Mouse (Mus musculus): ENCODE measurements at regions not wholly inside any gene's neighbourhood (a gene's known extent, or its start where the extent isn't known, plus 50 kb on each side); places are given as distances from the start of the nearest gene placed in this dataset.

DNA sequence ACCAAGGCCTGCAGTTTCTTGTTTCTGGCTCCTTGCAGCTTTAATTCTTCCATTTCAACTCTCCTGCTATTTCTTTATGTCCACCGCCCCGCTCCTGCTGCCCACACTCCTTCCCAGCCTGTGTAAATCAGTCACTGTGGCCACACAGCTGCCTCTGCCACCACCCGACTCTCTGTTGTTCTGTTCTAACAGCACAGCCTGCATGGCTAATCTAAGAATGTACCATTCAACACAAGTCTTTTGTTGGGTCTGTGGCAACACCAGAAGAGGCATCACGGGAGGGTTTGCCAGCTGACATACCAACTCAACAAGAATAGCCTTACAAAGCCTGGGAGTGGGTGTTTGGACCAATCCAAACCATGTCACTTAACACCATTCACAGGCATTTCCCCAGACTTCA, 264.9 kb upstream of the Pum3 start:
- no peak for DNase-seq (ENCODE audit: extremely low read depth, low read depth, low spot score)
- Histone ChIP-seq H3K79me2 (ENCODE audit: control insufficient read depth, insufficient read depth, low read length) (no peaks in the 10 kb centered on the region), H3K27me3 (ENCODE audit: control insufficient read depth, insufficient read depth, low read length) (no peaks in the 10 kb centered on the region), H3K4me3 (ENCODE audit: insufficient read depth, low read depth, low read length) (no peak overlapping the region), H3K27ac (replicated peaks; ENCODE audit: insufficient read depth, low read depth, low read length) (no peak overlapping the region), H3K36me3 (ENCODE audit: control insufficient read depth, insufficient read depth, low read length) (no peaks in the 10 kb centered on the region), H3K4me1 (ENCODE audit: control insufficient read depth, insufficient read depth, low read length) (no peaks in the 10 kb centered on the region), H3K9ac (ENCODE audit: low read depth, low read length) (no peak overlapping the region)
- WGBS: 96% methylated on average over 4 of the region's 4 CpGs
- TF ChIP-seq CTCF (IDR thresholded peaks at IDR 0.05; ENCODE audit: low read depth, low read length) (no peak), POLR2A (IDR thresholded peaks at IDR 0.05; ENCODE audit: extremely low read depth, insufficient read depth, low read length) (no peak)

DNA sequence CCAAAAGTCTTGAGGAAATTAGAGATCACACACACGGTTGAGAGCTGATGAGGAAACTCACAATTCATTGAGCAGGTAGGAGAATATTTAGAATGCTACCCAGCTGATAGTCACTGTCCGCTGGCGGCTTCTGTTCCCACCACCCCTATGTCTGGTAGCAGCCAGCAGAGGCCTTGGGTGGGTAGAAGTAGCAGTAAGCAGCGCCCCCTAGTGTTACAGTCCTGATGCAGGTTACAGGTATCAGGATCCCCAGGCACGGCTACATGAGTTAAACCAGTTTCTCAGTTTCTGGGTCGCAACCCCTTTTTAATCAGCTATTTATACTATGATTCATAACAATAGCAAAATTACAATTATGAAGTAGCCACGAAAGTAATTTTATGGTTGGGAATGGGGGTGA, 264.1 kb upstream of the Pum3 start:
- WGBS: 80% methylated on average over 7 of the region's 7 CpGs
- no peaks in the 10 kb centered on the region for H3K36me3 ChIP-seq (ENCODE audit: control insufficient read depth, insufficient read depth, low read length)
- no peak overlapping the region for H3K4me3 ChIP-seq (ENCODE audit: insufficient read depth, low read depth, low read length)
- H3K79me2 ChIP-seq (ENCODE audit: control insufficient read depth, insufficient read depth, low read length): no peaks in the 10 kb centered on the region
- no peak for DNase-seq (ENCODE audit: extremely low read depth, low read depth, low spot score)
- H3K9ac ChIP-seq (ENCODE audit: low read depth, low read length): no peak overlapping the region
- H3K27ac ChIP-seq (replicated peaks; ENCODE audit: insufficient read depth, low read depth, low read length): no peak overlapping the region
- no peaks in the 10 kb centered on the region for H3K27me3 ChIP-seq (ENCODE audit: control insufficient read depth, insufficient read depth, low read length)
- H3K4me1 ChIP-seq (ENCODE audit: control insufficient read depth, insufficient read depth, low read length): no peaks in the 10 kb centered on the region
- TF ChIP-seq POLR2A (IDR thresholded peaks at IDR 0.05; ENCODE audit: extremely low read depth, insufficient read depth, low read length) (no peak), CTCF (IDR thresholded peaks at IDR 0.05; ENCODE audit: low read depth, low read length) (peak; percentile 36)

DNA sequence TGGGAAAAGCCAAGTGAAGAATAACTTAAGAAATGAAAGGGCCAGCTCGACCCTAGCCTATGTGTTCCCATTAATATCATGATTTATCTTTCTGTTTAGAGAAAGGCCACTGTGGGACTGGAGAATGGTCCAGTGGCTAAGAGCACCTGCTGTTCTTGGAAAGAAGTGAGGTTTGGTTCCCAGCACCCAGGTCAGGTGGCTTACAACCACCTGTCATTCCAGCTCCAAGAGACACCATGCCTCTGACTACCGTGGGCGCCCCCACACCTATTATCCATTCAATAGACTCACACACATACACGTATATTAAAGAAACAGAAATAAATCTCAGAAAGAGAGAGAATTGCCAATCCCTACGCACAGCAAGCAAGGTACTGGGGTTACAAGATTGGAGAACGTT, 263.3 kb upstream of the Pum3 start:
- no peak for TF ChIP-seq CTCF (IDR thresholded peaks at IDR 0.05; ENCODE audit: low read depth, low read length)
- no peak for TF ChIP-seq POLR2A (IDR thresholded peaks at IDR 0.05; ENCODE audit: extremely low read depth, insufficient read depth, low read length)
- Histone ChIP-seq H3K27me3 (ENCODE audit: control insufficient read depth, insufficient read depth, low read length) (no peaks in the 10 kb centered on the region), H3K9ac (ENCODE audit: low read depth, low read length) (no peak overlapping the region), H3K27ac (replicated peaks; ENCODE audit: insufficient read depth, low read depth, low read length) (no peak overlapping the region), H3K4me1 (ENCODE audit: control insufficient read depth, insufficient read depth, low read length) (no peaks in the 10 kb centered on the region), H3K4me3 (ENCODE audit: insufficient read depth, low read depth, low read length) (no peak overlapping the region), H3K79me2 (ENCODE audit: control insufficient read depth, insufficient read depth, low read length) (no peaks in the 10 kb centered on the region), H3K36me3 (ENCODE audit: control insufficient read depth, insufficient read depth, low read length) (no peaks in the 10 kb centered on the region)
- WGBS: 91% methylated on average over 6 of the region's 6 CpGs
- no peak for DNase-seq (ENCODE audit: extremely low read depth, low read depth, low spot score)

DNA sequence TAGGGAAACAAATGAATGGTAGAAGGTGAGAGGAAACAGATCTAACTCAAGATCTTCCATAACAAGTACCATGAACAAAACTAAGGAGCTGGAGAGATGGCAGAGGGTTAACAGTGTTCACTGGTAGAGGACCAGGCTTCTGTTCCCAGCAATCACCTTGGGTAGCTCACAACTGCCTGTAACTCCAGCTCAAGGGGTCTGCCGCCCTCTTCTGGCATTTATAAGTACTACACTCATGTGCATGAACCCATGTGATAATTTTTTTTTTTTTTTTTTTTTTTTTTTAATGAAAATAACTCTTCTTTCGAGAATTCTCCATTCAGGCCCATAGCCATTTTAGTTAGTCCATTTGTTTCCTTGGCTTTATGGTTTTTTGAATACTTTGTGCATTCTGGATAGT, 253.8 kb upstream of the Pum3 start:
- Histone ChIP-seq H3K79me2 (ENCODE audit: control insufficient read depth, insufficient read depth, low read length) (no peaks in the 10 kb centered on the region), H3K27ac (replicated peaks; ENCODE audit: insufficient read depth, low read depth, low read length) (no peak overlapping the region), H3K27me3 (ENCODE audit: control insufficient read depth, insufficient read depth, low read length) (no peaks in the 10 kb centered on the region), H3K4me1 (ENCODE audit: control insufficient read depth, insufficient read depth, low read length) (no peaks in the 10 kb centered on the region), H3K36me3 (ENCODE audit: control insufficient read depth, insufficient read depth, low read length) (no peaks in the 10 kb centered on the region), H3K9ac (ENCODE audit: low read depth, low read length) (no peak overlapping the region), H3K4me3 (ENCODE audit: insufficient read depth, low read depth, low read length) (no peak overlapping the region)
- WGBS: 59% methylated on average over 2 of the region's 2 CpGs
- DNase-seq (ENCODE audit: extremely low read depth, low read depth, low spot score): no peak
- TF ChIP-seq CTCF (IDR thresholded peaks at IDR 0.05; ENCODE audit: low read depth, low read length) (peak; percentile 65), POLR2A (IDR thresholded peaks at IDR 0.05; ENCODE audit: extremely low read depth, insufficient read depth, low read length) (no peak)

DNA sequence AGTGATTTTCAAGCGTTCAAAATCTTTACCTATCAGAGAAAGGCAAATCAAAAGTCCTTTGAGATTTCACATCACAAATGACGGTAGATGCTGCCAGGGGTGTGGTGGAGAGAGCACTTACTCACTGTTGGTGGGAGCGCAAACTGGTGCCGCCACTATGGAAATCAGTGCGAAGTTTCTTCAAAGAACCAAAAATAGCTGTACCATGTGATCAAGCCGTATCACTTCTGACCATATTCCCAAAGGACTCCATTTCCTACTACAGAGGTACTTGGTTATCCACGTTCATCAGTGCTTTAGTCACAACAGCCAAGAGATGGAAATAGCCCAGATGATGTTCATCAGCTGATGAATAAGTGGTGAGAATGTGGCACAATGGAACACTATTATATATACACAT, 249.8 kb upstream of the Pum3 start:
- WGBS: 88% methylated on average over 7 of the region's 7 CpGs
- no peaks in the 10 kb centered on the region for H3K4me1 ChIP-seq (ENCODE audit: control insufficient read depth, insufficient read depth, low read length)
- H3K9ac ChIP-seq (ENCODE audit: low read depth, low read length): no peak overlapping the region
- H3K36me3 ChIP-seq (ENCODE audit: control insufficient read depth, insufficient read depth, low read length): no peaks in the 10 kb centered on the region
- DNase-seq (ENCODE audit: extremely low read depth, low read depth, low spot score): no peak
- no peak for TF ChIP-seq CTCF (IDR thresholded peaks at IDR 0.05; ENCODE audit: low read depth, low read length)
- TF ChIP-seq POLR2A (IDR thresholded peaks at IDR 0.05; ENCODE audit: extremely low read depth, insufficient read depth, low read length): no peak
- no peaks in the 10 kb centered on the region for H3K27me3 ChIP-seq (ENCODE audit: control insufficient read depth, insufficient read depth, low read length)
- H3K27ac ChIP-seq (replicated peaks; ENCODE audit: insufficient read depth, low read depth, low read length): no peak overlapping the region
- no peak overlapping the region for H3K4me3 ChIP-seq (ENCODE audit: insufficient read depth, low read depth, low read length)
- H3K79me2 ChIP-seq (ENCODE audit: control insufficient read depth, insufficient read depth, low read length): no peaks in the 10 kb centered on the region

DNA sequence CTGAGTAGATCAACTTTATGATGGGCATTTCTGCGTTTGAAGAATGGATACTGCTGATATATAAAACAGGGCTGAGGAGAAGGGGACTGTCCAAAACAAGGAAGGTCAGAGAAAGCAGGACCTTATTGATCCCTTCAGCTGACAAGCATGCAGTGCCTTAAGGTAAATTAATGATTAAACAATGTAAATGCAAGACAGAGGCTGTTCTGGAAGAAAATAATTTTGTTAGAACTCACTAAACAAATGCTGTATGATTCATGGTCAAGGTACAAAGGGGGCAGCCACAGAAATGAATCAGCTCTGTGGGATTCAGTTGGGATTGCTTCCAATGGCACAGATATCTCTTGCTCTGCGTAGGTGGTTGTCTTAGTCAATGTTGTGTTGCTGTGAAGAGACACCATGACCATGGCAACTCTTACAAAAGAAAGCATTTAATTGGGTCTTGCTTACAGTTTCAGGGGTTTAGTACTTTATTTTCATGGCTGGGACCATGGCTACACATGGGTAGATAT, 243.1 kb upstream of the Pum3 start:
- Histone ChIP-seq H3K79me2 (ENCODE audit: control insufficient read depth, insufficient read depth, low read length) (no peaks in the 10 kb centered on the region), H3K4me3 (ENCODE audit: insufficient read depth, low read depth, low read length) (no peak overlapping the region), H3K27me3 (ENCODE audit: control insufficient read depth, insufficient read depth, low read length) (no peaks in the 10 kb centered on the region), H3K27ac (replicated peaks; ENCODE audit: insufficient read depth, low read depth, low read length) (no peak overlapping the region), H3K9ac (ENCODE audit: low read depth, low read length) (no peak overlapping the region), H3K4me1 (ENCODE audit: control insufficient read depth, insufficient read depth, low read length) (peaks cover 4% of the 10 kb centered on the region; the same call in 1 of the 2 replicates), H3K36me3 (ENCODE audit: control insufficient read depth, insufficient read depth, low read length) (no peaks in the 10 kb centered on the region)
- peak; percentile 72 for DNase-seq (ENCODE audit: extremely low read depth, low read depth, low spot score)
- WGBS: 20% methylated on average over 2 of the region's 2 CpGs
- TF ChIP-seq CTCF (IDR thresholded peaks at IDR 0.05; ENCODE audit: low read depth, low read length): no peak
- no peak for TF ChIP-seq POLR2A (IDR thresholded peaks at IDR 0.05; ENCODE audit: extremely low read depth, insufficient read depth, low read length)

Data from liver, adult 2 months (tissue).